Mouse (Mus musculus) leukemia stem cell, adult 10-12 weeks (primary cell): ENCODE data around the gene Mslnl. TPM values are rescaled to one million over a fixed set of nuclear protein-coding genes. Genes with fewer than 3 reads are reported as not detected.

Experiments used
- polyA plus RNA-seq: library from polyadenylated mRNA; stranded (reverse); fragments of >175 nt; gene quantifications from 2 replicates; pipeline ENCODE4 v1.2.3, GENCODE M21; 2012; ENCODE audit warnings: low replicate concordance

Gene Mslnl
- not detected in 2 replicates for polyA plus RNA-seq

DNA sequence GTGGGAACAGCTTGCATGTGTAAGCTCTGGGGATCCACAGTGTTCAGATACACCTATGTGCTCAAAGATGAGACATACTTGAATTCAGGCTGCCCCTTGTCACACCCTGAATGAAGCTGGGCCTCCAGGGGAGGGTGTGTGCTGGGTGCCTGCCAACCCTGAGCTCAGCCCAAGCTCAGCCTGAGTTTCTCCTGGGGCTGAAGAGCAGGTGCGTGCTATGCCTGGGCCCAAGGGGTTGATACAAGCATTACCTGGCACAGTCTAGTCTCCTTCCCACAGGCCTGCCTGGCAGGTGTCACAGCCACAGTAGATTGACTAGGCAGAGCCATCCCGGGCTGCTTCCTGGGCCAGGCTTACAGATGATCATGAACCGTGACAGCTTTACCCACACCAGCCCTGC, at the start of gene Mslnl:
Mslnl (plus strand) TSS at position 298 of the 400 bp plus-strand sequence.

DNA sequence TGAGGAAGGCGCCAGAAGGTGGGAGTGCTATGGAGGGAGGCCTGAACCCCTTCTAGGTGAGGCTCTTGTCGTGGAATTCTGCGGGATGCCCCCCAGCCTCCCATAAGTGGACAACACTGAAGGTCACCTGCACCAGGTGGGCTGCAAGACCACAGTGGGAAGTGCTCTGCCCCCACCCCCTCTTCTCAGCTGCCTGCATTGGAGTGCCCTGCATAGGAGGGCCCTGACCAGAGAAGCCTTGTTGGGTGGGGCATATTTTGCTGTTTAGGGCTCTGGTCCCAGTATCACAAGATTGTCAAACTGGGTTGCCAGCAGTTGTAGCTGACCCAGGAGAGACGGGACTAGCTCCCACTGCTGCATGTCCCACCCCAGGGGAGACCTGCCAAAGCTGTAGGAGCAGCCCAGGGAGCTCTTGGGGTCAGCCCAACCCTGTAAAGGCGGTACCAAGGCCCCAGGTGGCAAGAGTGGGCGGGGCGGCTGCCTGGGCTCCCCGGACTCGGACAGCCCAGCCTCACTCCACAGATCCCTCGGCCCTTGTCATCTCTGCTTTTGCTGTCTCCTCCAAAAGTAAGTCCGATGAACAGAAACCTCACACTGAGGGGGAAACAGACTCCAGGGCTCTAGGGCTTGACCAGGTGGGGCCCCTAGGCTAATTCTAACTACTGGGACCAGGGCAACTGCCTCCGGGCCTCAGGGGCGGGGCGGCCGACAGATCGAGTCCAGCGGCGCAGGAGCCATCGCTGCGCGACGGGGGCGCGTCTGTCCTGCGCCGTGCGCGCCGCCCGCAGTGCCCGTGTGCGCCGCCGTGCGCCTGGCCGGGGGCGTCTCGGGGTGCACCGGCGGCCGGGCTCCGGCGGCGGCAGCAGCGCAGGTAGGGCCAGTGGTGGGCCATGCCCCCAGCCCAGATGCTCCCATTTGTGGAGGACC, 18.9 kb upstream of the Mslnl start, which contains the start of gene Gng13:
Gng13 (plus strand) TSS at position 461 of the 927 bp plus-strand sequence.

DNA sequence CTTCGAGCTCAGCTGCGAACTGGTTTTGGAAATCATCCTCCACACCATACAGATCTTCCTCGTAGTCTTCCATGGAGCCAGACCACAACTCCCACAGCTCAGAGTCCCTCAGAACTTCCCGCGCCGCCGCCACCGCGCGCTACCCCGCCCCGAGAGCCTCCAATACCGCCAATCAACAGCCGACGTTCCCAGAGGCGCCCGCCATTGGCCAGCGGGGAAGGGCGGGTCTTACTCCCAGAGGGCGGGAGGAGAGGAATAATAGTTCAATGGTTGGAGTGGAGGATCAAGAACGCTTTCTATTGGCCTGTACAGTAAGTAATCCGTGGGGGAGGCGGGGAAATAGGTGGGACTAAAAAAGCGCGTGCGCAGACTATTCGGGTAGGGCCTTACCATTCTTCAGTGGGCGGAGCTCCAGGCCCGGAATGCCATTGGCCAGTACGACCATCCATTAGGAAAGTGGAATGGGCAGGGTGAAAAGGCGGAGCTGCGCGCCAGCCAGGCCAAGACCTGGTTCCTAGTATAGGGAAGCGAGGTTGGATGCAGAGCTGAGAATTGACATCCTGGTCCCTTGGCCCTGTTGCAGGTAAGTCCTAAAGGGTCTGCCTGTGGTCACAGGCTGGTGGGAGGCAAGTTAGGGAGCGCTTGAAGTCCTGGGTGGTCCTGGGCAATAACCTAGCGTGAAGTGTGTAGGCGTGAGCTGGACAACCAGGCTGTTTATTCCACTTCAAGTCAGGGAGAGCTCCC, 8.4 kb upstream of the Mslnl start, which contains the start of the genes Chtf18 and Rpusd1:
Chtf18 (minus strand) TSS at position 155 of the 744 bp plus-strand sequence.
Rpusd1 (plus strand) TSS at position 406 of the 744 bp plus-strand sequence.

DNA sequence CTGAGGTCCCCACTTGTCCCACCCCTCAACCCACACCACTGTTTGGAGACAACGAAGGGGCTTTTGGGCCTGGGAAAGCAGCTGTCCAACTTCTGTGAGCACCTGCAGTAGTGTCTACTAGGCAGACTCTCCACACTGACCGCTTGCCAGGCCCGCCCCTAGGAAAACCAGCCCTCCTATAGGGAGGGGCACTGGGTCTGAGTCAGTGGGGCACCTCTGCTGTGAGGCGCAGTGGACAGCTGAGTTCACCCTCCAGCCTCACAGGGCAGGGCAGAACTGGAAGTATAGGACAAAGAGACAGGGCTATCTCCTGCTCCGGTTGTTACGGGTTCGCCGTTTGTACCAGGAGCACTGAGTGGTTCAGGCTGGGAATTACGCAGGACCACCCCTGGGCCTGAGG, 18.4 kb downstream of the Mslnl start, which contains the start of gene Msln:
Msln (minus strand) TSS at position 138 of the 400 bp plus-strand sequence.

DNA sequence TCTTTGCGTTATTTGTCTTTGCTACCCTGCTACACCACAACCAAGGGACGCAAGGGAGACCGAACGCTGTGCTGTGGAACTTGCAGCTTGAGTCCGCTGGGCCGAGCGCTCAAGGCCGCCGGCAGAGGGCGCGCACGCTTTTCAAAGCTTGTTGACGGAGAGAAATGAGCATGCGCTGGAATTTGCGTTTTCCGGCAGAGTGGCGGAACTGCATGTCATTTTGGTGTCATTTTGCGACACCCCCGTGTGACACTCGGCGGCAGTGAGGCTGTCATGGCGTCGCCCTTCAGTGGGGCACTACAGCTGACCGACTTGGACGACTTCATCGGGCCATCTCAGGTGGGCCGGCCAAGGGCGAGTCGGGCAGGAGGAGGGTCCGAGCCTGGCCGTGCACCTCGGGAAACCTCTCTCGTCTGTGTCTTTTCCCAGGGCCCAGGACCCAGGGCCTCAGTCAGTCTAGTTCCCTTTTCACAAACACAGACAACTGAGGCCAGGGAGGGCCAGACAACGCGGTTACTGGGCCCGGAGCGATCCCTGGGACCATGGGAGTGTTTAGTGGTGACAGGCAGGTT, 37.8 kb downstream of the Mslnl start, which contains the start of gene Narfl:
Narfl (plus strand) TSS at position 228 of the 572 bp plus-strand sequence.

DNA sequence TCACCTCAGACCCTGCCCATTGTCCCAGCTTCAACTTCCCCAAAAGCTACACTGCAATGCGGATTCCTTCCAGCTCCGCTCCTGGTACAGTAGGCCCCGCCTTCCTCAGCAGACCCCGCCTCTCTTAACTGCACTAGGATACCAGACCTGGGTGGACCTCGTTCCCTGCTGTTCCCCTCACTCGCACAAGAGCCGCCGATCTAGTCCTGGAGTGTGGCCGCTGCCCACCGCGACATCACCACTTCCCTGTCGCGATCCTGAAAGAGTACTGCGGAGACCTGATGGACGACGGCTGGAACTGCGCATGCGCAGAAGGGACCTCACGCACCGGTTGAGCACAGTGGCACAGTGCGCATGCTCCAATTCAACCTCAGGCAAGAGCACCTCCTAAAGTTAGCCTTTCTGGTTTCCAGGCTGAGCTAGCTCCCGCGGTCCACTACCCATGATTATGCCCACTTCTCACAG, 49.5 kb downstream of the Mslnl start, which contains the start of gene Haghl:
Haghl (minus strand) TSS at position 393 of the 465 bp plus-strand sequence.

DNA sequence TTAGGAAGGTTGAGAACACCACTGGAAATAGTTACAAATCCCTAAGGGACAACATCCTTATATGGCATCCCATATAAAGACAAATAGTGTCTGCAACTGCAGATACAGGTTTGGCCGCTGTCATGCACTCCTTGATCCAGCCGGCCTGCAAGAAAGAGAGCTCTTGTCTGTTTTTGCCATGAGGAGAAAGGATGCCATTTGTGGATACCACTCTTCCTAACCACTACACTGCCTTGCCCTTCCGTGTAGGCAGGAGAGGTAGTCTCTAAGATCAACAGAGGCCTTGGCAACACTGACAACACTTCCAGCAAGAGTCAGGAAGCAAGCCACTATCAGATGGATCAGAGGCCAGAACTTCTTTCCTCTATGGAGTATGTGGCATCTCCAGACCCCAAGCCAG, 50.4 kb downstream of the Mslnl start, which contains the start of gene Ccdc78:
Ccdc78 (plus strand) TSS at position 301 of the 400 bp plus-strand sequence.

DNA sequence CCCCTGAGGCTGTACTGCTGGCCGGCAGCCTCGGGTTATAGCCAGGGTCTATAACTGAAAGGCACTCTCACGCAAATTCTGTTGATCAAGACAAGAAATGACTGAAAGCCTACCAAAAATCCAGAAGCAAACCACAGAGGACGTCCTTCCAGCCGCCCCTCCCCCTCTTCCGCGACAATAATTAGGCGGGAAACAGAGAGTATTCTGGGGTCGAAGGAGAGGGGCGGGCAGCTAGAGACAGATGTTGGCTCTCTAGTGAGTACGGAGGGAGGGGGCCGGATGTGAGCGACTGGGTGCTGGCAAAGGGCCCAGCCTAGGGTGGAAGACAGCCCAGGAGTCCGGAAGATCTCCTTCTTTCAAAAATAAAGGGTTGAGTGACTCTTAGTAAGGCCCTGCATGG, 56.8 kb downstream of the Mslnl start, which contains the start of gene Fam173a:
Fam173a (minus strand) TSS at position 287 of the 400 bp plus-strand sequence.

DNA sequence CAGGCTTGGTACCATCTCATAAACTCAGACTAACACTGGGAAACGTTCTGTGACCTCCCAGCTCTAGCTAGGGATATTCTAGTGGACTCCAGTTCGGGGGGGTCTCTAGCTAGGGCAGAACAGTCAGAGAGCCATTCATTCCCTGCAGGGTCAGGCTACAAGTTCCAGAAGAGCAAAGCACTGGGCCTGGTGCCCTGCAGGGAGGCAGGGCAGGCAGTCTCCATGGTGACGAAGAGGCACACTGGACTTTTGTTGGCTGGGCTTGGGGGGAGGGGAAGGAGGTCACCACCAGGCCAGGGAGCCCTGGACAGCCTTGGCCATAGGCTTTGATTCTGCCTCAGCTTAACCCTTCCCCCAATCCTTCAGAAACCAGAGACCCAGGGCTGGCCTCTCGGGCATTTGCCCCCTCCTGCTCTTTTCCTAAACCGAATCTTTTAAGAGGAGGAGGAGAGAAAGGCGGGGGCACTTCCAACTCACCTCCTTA, 59.8 kb downstream of the Mslnl start, which contains the start of gene AC134908.4:
AC134908.4 (minus strand) TSS at position 51 of the 484 bp plus-strand sequence.

DNA sequence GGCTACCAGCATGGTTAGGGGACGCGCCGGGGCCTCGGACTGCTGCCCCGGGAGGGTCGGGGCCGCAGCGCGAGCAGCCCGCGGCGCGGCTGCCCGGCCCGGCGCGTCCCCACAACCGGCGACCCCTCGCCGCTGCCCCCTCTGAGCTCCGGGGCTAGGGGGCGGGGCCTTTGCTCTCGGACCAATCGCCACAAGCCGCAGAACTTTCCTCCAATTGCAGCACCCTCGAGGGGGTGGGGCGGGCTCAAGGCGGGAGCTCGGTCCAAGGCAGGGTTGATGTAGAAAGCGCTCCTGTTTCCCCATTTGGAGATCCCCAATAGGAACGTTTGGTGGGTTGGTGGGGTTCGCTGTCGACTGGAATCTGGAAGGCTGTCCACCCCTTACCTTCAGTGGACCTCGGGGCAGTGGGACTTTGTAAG, 61.1 kb downstream of the Mslnl start, which contains the start of gene Metrn:
Metrn (minus strand) TSS at position 186 of the 419 bp plus-strand sequence.

Other genes with a start within 250 kb of the Mslnl start
- not detected in 2 replicates for gene Sstr5, start 238.8 kb upstream of the Mslnl start, polyA plus RNA-seq
- gene Sox8, start 165.4 kb upstream of the Mslnl start, polyA plus RNA-seq, result 0.12 TPM in 1 of 2 replicates, not detected in the other
- 8.7 and 13.3 TPM in 2 replicates for gene Lmf1, start 157.0 kb upstream of the Mslnl start, polyA plus RNA-seq
- not detected in 2 replicates for gene Gng13, start 18.9 kb upstream of the Mslnl start, polyA plus RNA-seq
- gene Chtf18, start 8.6 kb upstream of the Mslnl start, polyA plus RNA-seq, result 57.7 and 72.3 TPM in 2 replicates
- 64.2 and 71.2 TPM in 2 replicates for gene Rpusd1, start 8.4 kb upstream of the Mslnl start, polyA plus RNA-seq
- 0.22 and 0.53 TPM in 2 replicates for gene Msln, start 18.3 kb downstream of the Mslnl start, polyA plus RNA-seq
- gene Narfl, start 37.7 kb downstream of the Mslnl start, polyA plus RNA-seq, result 11.2 and 16.9 TPM in 2 replicates
- 11.2 and 11.4 TPM in 2 replicates for gene Haghl, start 49.6 kb downstream of the Mslnl start, polyA plus RNA-seq
- not detected in 2 replicates for gene Ccdc78, start 50.5 kb downstream of the Mslnl start, polyA plus RNA-seq
- 9.0 and 19.8 TPM in 2 replicates for gene Fam173a, start 56.9 kb downstream of the Mslnl start, polyA plus RNA-seq
- not detected in 2 replicates for gene AC134908.4, start 59.6 kb downstream of the Mslnl start, polyA plus RNA-seq
- 158 and 177 TPM in 2 replicates for gene Metrn, start 61.1 kb downstream of the Mslnl start, polyA plus RNA-seq
- gene Fbxl16, start 73.0 kb downstream of the Mslnl start, polyA plus RNA-seq, result 0.28 and 0.61 TPM in 2 replicates
- gene Wdr24, start 87.6 kb downstream of the Mslnl start, polyA plus RNA-seq, result 2.6 and 13.2 TPM in 2 replicates
- 2.6 and 6.8 TPM in 2 replicates for gene Jmjd8, start 92.8 kb downstream of the Mslnl start, polyA plus RNA-seq
- gene Stub1, start 97.4 kb downstream of the Mslnl start, polyA plus RNA-seq, result 52.2 and 64.9 TPM in 2 replicates
- gene Rhbdl1, start 101.3 kb downstream of the Mslnl start, polyA plus RNA-seq, result 2.4 and 3.7 TPM in 2 replicates
- 12.7 and 16.5 TPM in 2 replicates for gene Gm20683, start 105.7 kb downstream of the Mslnl start, polyA plus RNA-seq
- 134 and 279 TPM in 2 replicates for gene Rhot2, start 108.8 kb downstream of the Mslnl start, polyA plus RNA-seq
- gene Wdr90, start 125.5 kb downstream of the Mslnl start, polyA plus RNA-seq, result 22.8 and 33.0 TPM in 2 replicates
- 164 and 319 TPM in 2 replicates for gene Mcrip2, start 132.7 kb downstream of the Mslnl start, polyA plus RNA-seq
- gene Mettl26, start 139.0 kb downstream of the Mslnl start, polyA plus RNA-seq, result 60.7 and 67.0 TPM in 2 replicates
- 1.4 and 1.7 TPM in 2 replicates for gene Wfikkn1, start 144.8 kb downstream of the Mslnl start, polyA plus RNA-seq
- 12.5 and 13.4 TPM in 2 replicates for gene Rab40c, start 183.7 kb downstream of the Mslnl start, polyA plus RNA-seq
- gene Pigq, start 208.9 kb downstream of the Mslnl start, polyA plus RNA-seq, result 354 and 1,450 TPM in 2 replicates
- gene Nhlrc4, start 208.9 kb downstream of the Mslnl start, polyA plus RNA-seq, result 0.28 and 3.2 TPM in 2 replicates
- gene A930017K11Rik, start 216.5 kb downstream of the Mslnl start, polyA plus RNA-seq, result 0.09 TPM in 1 of 2 replicates, not detected in the other
- 78.7 and 121 TPM in 2 replicates for gene Capn15, start 249.8 kb downstream of the Mslnl start, polyA plus RNA-seq